Mouse (Mus musculus): ENCODE results near the gene Mst1. TPM values are rescaled to one million over a fixed set of nuclear protein-coding genes. Genes with fewer than 3 reads are reported as not detected.

Gene Mst1
- polyA plus RNA-seq, 1 experiment from 2014 or later = 9.7 TPM

DNA sequence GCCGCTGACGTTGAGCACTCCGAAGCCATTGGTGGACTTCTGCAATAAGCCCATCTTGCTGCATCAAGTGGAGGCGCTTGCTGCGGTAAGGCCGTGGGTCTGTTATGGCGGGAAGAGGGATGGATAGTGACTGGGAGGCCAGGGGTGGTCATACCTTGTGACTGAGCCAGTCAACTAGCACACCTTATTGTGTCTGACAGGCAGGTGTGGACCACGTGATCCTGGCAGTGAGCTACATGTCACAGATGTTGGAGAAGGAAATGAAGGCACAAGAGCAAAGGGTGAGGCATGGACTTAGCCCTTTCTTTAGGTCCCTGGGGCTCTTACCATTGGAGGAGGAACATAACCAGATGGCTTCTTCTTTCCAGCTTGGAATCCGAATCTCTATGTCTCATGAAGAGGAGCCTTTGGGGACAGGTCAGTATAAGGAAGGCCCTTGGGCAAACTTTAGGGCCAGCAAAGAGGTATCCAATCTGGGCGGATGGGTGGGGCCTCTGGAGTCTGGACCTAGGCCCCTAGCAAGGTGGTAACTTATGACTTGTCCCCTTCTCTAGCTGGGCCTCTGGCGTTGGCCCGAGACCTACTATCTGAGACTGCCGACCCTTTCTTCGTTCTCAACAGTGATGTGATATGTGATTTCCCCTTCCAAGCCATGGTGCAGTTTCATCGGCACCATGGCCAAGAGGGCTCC is 30.5 kb upstream of the Mst1 start:
- ATAC-seq (replicated peaks; ENCODE audit: low FRiP score) (no peak), DNase-seq (ENCODE audit: low spot score) (no peak)
- Histone ChIP-seq H3K4me3 (ENCODE audit: low read depth, low read length) (peak overlapping the region; percentile 91), H3K9ac (ENCODE audit: low read depth, low read length) (peak overlapping the region; percentile 79), H3K27ac (ENCODE audit: low read depth, low read length) (peak overlapping the region; percentile 52), H3K36me3 (ENCODE audit: control insufficient read depth, insufficient read depth, low read length) (peaks cover 28% of the 10 kb centered on the region), H3K4me2 (peak overlapping the region; percentile 68), H3K4me1 (replicated peaks; ENCODE audit: control insufficient read depth, insufficient read depth, low read length) (peaks cover 41% of the 10 kb centered on the region), H3K9me3 (ENCODE audit: control insufficient read depth, low read length) (no peaks in the 10 kb centered on the region), H3K27me3 (replicated peaks; ENCODE audit: control insufficient read depth, insufficient read depth, low read length) (no peaks in the 10 kb centered on the region)
- 41% methylated on average over 15 of the region's 15 CpGs for WGBS

DNA sequence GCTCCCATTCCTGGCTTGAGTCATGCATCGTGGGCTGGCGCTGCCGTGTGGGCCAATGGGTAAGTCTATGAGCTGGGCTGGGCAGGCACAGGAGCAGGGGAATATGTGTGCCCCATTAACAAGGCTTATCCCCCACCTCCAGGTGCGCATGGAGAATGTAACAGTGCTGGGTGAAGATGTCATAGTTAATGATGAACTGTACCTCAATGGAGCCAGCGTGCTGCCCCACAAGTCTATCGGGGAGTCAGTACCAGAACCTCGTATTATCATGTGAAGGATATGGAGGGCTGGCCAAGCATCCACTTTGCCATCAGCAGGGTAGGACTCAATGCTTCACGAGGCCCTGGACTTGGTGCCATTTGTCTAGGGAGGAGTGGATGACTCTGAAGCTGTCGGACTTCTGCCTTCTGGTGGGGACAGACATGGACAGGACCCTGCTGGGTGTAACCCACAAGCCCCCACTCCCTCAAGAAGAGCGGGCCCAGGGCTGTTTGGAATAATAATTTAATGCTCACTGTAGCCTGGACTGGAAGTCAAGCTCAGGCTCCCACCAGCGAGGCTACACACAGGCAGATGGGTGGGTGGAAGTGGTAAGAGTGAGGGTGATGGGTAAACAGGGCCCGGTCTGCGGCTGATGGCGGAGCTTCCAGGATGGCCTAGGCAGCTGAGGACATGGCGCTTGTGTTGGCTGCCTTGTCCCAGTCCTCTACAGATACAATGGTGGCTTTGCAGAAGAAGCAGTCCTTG is 28.9 kb upstream of the Mst1 start:
- WGBS = 90% methylated on average over 15 of the region's 15 CpGs
- H3K27me3 ChIP-seq (replicated peaks; ENCODE audit: control insufficient read depth, insufficient read depth, low read length) = no peaks in the 10 kb centered on the region
- DNase-seq (ENCODE audit: low spot score) (no peak), ATAC-seq (replicated peaks; ENCODE audit: low FRiP score) (no peak)
- peaks cover 41% of the 10 kb centered on the region for H3K4me1 ChIP-seq (replicated peaks; ENCODE audit: control insufficient read depth, insufficient read depth, low read length)
- peaks cover 29% of the 10 kb centered on the region for H3K36me3 ChIP-seq (ENCODE audit: control insufficient read depth, insufficient read depth, low read length)
- no peak overlapping the region for H3K9ac ChIP-seq (ENCODE audit: low read depth, low read length)
- H3K9me3 ChIP-seq (ENCODE audit: control insufficient read depth, low read length) = no peaks in the 10 kb centered on the region
- H3K27ac ChIP-seq (ENCODE audit: low read depth, low read length) = no peak overlapping the region
- no peak overlapping the region for H3K4me2 ChIP-seq
- no peak overlapping the region for H3K4me3 ChIP-seq (ENCODE audit: low read depth, low read length)

GRCm38 (mm10) chr9:108051931-108052220 is 28.4 kb upstream of the Mst1 start:
- Histone ChIP-seq H3K9ac (ENCODE audit: low read depth, low read length) (no peak overlapping the region), H3K36me3 (ENCODE audit: control insufficient read depth, insufficient read depth, low read length) (peaks cover 33% of the 10 kb centered on the region), H3K9me3 (ENCODE audit: control insufficient read depth, low read length) (no peaks in the 10 kb centered on the region), H3K27me3 (replicated peaks; ENCODE audit: control insufficient read depth, insufficient read depth, low read length) (no peaks in the 10 kb centered on the region), H3K4me3 (ENCODE audit: low read depth, low read length) (no peak overlapping the region), H3K27ac (ENCODE audit: low read depth, low read length) (no peak overlapping the region), H3K4me1 (replicated peaks; ENCODE audit: control insufficient read depth, insufficient read depth, low read length) (peaks cover 37% of the 10 kb centered on the region), H3K4me2 (no peak overlapping the region)
- WGBS = 82% methylated on average over 4 of the region's 4 CpGs
- ATAC-seq (replicated peaks; ENCODE audit: low FRiP score) (no peak), DNase-seq (ENCODE audit: low spot score) (no peak)

DNA sequence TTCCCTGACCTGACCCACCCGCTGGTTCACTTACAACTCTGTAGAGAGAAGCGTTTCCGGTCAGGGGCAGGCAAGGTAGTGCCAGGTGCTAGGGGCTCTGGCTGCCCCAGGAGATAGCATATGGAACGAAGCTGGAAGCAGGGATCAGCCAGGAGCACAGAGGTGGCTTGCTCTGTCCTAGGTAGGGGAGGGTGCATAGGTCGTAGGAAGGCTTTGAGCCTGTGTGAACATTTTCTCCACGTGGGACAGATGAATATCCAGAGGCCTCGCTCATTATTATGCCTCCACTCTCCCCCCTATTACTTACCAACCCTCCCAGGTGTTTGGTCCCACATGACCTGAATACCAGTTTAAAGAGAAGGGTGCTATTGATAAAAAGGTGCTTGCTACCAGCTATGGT is 27.8 kb upstream of the Mst1 start:
- Histone ChIP-seq H3K27me3 (replicated peaks; ENCODE audit: control insufficient read depth, insufficient read depth, low read length) (no peaks in the 10 kb centered on the region), H3K4me2 (no peak overlapping the region), H3K27ac (ENCODE audit: low read depth, low read length) (0 out of 2 replicates have a peak overlapping the region, but pooled peaks have one; percentile 60), H3K4me1 (replicated peaks; ENCODE audit: control insufficient read depth, insufficient read depth, low read length) (peaks cover 32% of the 10 kb centered on the region), H3K9me3 (ENCODE audit: control insufficient read depth, low read length) (no peaks in the 10 kb centered on the region), H3K9ac (ENCODE audit: low read depth, low read length) (0 out of 2 replicates have a peak overlapping the region, but pooled peaks have one; percentile 11), H3K36me3 (ENCODE audit: control insufficient read depth, insufficient read depth, low read length) (peaks cover 33% of the 10 kb centered on the region), H3K4me3 (ENCODE audit: low read depth, low read length) (no peak overlapping the region)
- no peak for ATAC-seq (replicated peaks; ENCODE audit: low FRiP score)
- no peak for DNase-seq (ENCODE audit: low spot score)
- WGBS = 67% methylated on average over 7 of the region's 7 CpGs

- peak within 1 kb of the TSS; percentile 26 for H3K4me3 ChIP-seq (ENCODE audit: low read depth, low read length)
- peak within 1 kb of the TSS; percentile 11; the same call in 1 of the 2 replicates for H3K9ac ChIP-seq (ENCODE audit: low read depth, low read length)
- peaks cover 37% of the 10 kb centered on the region for H3K36me3 ChIP-seq (ENCODE audit: control insufficient read depth, insufficient read depth, low read length)
- 58% methylated on average over 20 of the region's 20 CpGs for WGBS
- peaks cover 25% of the 10 kb centered on the region for H3K4me1 ChIP-seq (replicated peaks; ENCODE audit: control insufficient read depth, insufficient read depth, low read length)
- H3K27ac ChIP-seq (ENCODE audit: low read depth, low read length) = peak within 1 kb of the TSS; percentile 60; the same call in 1 of the 2 replicates
- DNase-seq (ENCODE audit: low spot score) = peak; percentile 86
- peak; percentile 53 for ATAC-seq (replicated peaks; ENCODE audit: low FRiP score)
- no peaks in the 10 kb centered on the region for H3K27me3 ChIP-seq (replicated peaks; ENCODE audit: control insufficient read depth, insufficient read depth, low read length)
- no peaks in the 10 kb centered on the region for H3K9me3 ChIP-seq (ENCODE audit: control insufficient read depth, low read length)
- H3K4me2 ChIP-seq = peak within 1 kb of the TSS; percentile 45
These were observed 27.2 kb upstream of the Mst1 start, which contains the start of gene Amigo3 for GRCm38 (mm10) chr9:108052885-108053664. Amigo3 (plus strand) TSS chr9:108053159.

- DNase-seq (ENCODE audit: low spot score) (no peak), ATAC-seq (replicated peaks; ENCODE audit: low FRiP score) (no peak)
- no peaks in the 10 kb centered on the region for H3K27me3 ChIP-seq (replicated peaks; ENCODE audit: control insufficient read depth, insufficient read depth, low read length)
- 92% methylated on average over 15 of the region's 15 CpGs for WGBS
- no peak overlapping the region; the same call in 1 of the 2 replicates for H3K4me2 ChIP-seq
- H3K9me3 ChIP-seq (ENCODE audit: control insufficient read depth, low read length) = no peaks in the 10 kb centered on the region
- peaks cover 43% of the 10 kb centered on the region for H3K36me3 ChIP-seq (ENCODE audit: control insufficient read depth, insufficient read depth, low read length)
- H3K4me1 ChIP-seq (replicated peaks; ENCODE audit: control insufficient read depth, insufficient read depth, low read length) = peaks cover 21% of the 10 kb centered on the region
- no peak overlapping the region for H3K27ac ChIP-seq (ENCODE audit: low read depth, low read length)
- H3K4me3 ChIP-seq (ENCODE audit: low read depth, low read length) = no peak overlapping the region
- H3K9ac ChIP-seq (ENCODE audit: low read depth, low read length) = no peak overlapping the region
These were observed 26.5 kb upstream of the Mst1 start for GRCm38 (mm10) chr9:108053665-108054225.

- H3K9me3 ChIP-seq (ENCODE audit: control insufficient read depth, low read length) = no peaks in the 10 kb centered on the region
- DNase-seq (ENCODE audit: low spot score) (no peak), ATAC-seq (replicated peaks; ENCODE audit: low FRiP score) (no peak)
- no peak overlapping the region for H3K9ac ChIP-seq (ENCODE audit: low read depth, low read length)
- H3K4me3 ChIP-seq (ENCODE audit: low read depth, low read length) = no peak overlapping the region
- peaks cover 46% of the 10 kb centered on the region for H3K36me3 ChIP-seq (ENCODE audit: control insufficient read depth, insufficient read depth, low read length)
- peaks cover 21% of the 10 kb centered on the region for H3K4me1 ChIP-seq (replicated peaks; ENCODE audit: control insufficient read depth, insufficient read depth, low read length)
- no peak overlapping the region for H3K27ac ChIP-seq (ENCODE audit: low read depth, low read length)
- WGBS = 90% methylated on average over 22 of the region's 22 CpGs
- H3K4me2 ChIP-seq = no peak overlapping the region
- no peaks in the 10 kb centered on the region for H3K27me3 ChIP-seq (replicated peaks; ENCODE audit: control insufficient read depth, insufficient read depth, low read length)
These were observed 25.8 kb upstream of the Mst1 start for GRCm38 (mm10) chr9:108054331-108055040.

- H3K9me3 ChIP-seq (ENCODE audit: control insufficient read depth, low read length) = no peaks in the 10 kb centered on the region
- H3K4me1 ChIP-seq (replicated peaks; ENCODE audit: control insufficient read depth, insufficient read depth, low read length) = peaks cover 16% of the 10 kb centered on the region
- no peak for DNase-seq (ENCODE audit: low spot score)
- no peak overlapping the region for H3K4me2 ChIP-seq
- peaks cover 51% of the 10 kb centered on the region for H3K36me3 ChIP-seq (ENCODE audit: control insufficient read depth, insufficient read depth, low read length)
- H3K4me3 ChIP-seq (ENCODE audit: low read depth, low read length) = no peak overlapping the region
- H3K27me3 ChIP-seq (replicated peaks; ENCODE audit: control insufficient read depth, insufficient read depth, low read length) = no peaks in the 10 kb centered on the region
- ATAC-seq (replicated peaks; ENCODE audit: low FRiP score) = no peak
- 64% methylated on average over 1 of the region's 1 CpGs for WGBS
- no peak overlapping the region for H3K27ac ChIP-seq (ENCODE audit: low read depth, low read length)
- no peak overlapping the region for H3K9ac ChIP-seq (ENCODE audit: low read depth, low read length)
These were observed 25.2 kb upstream of the Mst1 start for GRCm38 (mm10) chr9:108055061-108055460.
